Mouse (Mus musculus): ENCODE measurements at regions not wholly inside any gene's neighbourhood (a gene's known extent, or its start where the extent isn't known, plus 50 kb on each side); places are given as distances from the start of the nearest gene placed in this dataset.

DNA sequence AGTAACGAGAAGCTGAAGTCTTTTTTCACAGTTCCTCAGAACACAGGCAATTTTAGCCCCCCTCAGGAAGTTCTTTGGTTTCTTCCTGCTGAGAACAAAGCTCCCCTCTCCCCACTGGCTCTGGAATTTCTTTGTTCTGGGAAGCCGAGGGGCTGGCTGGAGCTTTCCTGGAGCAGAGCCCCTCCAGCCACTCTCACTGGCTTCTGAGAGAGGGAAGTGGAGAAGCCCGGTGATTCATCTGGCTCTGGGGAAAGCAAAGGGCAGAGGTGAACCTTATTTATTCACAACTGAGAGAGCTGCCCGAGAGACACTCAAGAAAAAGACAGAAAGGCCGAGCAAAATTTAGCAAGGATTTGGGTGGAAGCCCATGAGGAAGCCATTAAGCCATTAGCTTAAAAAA, 63.9 kb downstream of the Ddx3x start:
- no peak for DNase-seq (ENCODE audit: extremely low read depth, low read depth, low spot score)

DNA sequence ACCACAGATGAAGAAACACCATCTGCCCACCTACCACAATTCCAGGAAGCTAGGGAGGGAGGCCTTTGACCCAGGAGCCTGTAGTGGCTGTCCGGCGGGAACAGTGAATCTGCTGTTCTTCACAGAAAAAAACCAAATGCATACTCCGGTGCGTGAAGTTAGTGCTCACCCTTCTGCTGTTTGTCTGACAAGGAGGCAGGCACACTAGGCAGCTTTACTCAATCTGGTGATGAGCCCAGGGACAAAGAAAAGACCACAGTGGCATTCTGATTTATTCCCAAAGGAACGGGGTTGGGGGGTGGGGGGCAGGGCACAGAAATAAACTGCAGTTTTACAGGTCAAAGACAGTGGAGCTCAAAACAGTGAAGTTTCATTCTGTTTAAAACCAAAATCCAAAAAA, 64.4 kb downstream of the Ddx3x start:
- no peak for DNase-seq (ENCODE audit: extremely low read depth, low read depth, low spot score)

DNA sequence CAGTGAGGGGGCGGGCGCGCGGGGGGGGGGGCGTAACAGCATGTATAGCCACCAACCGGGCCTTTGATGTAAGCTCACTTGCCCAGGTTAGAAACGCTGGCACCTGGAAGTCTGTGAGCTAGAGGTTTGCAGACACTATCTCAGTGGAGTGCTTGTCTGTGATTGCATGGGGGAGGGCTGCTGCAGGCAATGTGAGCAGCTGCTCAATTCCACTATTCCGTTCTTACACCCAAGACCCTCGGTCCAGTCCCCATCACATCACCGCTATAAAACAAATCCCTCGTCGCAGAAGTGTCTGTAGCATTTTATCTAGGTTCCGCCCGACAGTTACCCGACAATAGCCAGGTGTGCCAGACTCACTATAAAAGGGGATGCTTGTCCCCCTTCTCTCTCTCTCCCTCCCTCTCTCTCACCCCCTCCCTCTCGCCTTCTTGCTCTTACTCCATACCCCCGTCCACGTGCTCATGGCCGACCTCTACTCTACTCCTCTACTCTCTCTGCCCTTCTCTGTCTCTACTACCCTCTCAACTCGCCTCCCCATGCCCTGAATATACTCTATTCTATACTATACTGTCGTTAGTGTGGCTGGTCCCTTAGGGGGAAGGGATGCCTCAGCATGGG, 65.4 kb downstream of the Ddx3x start:
- no peak for DNase-seq (ENCODE audit: extremely low read depth, low read depth, low spot score)

DNA sequence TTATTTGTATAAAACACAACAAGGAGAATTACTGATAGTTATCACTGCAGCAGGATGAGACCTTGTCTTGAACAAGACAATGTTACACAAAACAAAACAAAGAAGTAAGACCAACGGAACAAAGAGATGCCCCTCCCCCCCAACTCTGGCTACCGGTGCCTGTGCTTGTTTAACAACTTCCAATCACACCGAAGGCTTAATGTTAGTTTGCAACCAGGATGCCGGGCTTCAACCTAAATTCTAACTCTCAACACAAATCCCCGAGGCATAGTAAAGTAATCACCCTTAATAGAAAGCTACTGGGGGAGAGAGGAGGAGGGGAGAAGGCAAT, 65.9 kb downstream of the Ddx3x start:
- no peak for DNase-seq (ENCODE audit: extremely low read depth, low read depth, low spot score)

DNA sequence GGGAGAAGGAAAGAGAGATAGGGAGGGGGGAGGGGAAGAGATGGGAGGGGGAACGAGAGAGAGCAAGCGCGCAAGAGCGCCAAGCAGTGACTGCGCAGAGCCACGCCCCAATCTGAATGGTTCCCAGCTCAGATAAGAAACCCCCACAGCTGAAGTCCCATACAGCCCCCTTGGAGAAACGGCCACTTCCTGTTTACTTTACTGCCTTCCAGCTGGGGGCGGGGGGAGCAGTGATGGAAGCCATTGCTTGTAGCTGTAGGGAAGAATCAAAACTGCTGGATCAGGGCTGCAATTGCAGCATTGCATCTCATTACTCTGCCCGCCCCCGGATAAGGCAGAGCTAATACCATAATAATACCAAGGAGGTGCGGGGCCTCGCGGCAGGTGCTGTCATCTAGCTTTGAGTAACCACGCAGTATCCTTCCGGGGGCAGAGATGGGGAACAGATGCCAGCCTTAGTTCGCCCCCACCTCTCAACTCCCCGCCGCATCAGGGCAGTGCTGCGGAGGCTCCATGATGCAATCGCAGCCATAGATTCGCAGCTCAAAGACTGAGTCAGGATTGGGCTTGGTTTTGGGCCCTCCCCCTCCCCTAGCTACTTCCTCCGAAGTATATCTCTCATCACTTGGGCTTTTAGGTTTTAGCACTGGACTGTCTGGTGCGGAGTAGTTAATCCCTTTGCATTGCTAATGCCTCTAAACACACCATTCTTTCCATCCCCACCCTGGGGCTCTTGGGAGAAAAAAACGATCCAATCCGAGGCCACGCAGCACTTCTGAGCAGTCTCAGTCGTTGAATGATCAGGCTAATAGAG, 66.5 kb downstream of the Ddx3x start:
- no peak for DNase-seq (ENCODE audit: extremely low read depth, low read depth, low spot score)

DNA sequence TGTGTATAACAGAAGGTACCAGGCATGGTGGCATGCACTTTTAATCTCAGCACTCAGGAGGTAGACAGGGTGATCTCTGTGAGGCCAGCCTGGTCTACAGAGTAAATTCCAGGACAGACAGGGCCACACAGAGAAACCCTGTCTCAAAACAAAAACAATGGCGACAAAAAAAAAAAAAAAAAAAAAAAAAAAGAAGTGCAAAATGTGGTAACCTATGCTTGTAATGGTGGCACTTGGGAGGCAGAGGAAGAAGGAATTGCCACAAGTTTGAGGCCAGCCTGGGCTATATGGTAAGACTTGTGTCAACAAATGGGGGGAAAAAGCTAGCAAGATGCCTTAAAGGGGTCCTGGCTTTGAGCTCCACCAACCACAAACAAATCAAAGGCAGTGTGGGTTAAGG, 67.6 kb downstream of the Ddx3x start:
- no peak for DNase-seq (ENCODE audit: extremely low read depth, low read depth, low spot score)

DNA sequence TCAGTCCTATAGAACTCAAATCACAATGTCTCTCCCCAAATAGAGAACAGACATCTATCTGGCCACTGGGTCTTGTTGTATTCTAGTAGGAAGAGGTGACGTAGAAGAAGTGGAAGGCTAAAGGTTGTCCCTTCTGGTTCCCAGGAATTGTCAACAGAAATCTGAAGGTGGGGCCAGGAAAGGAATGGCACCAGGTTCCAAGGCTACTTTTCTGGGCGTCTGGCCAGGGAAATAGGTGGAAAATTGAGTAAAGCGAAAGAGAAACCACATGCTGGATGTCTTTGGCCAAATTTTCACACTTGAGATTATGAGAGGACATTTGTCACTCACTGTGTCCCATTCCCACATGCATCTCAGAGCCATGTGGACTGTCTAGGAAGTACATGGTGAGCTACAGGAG, 69.7 kb downstream of the Ddx3x start:
- DNase-seq (ENCODE audit: extremely low read depth, low read depth, low spot score) = no peak

DNA sequence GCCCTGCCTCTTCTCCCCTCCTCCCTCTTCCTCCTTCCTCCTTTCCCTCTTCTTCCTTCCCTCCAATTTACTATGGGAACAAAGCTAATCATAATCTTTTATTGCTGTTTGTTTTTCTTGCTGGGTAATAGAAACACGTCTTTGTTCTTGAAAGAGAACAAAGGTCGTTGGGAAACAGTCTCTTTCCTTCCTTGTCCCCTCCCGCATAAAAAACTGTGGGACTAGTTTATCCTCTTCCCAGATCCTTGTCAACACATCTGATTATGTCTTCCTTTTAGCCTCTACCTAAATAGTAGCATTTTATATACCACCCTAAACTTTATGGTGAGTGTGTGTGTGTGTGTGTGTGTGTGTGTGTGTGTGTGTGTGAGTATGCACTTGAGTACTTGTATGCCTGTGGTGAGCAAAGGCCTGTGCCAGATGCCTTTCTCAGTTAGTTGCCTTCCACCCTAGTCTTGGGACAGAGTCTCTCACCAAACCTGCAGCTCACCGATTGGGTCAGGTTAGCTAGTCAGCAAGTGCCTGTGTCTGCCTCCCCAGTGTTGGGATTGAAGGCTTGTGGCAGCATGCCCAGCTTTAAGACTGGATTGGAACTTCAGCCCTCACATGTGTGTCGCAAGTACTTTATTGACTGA, 76.5 kb downstream of the Ddx3x start:
- no peak for DNase-seq (ENCODE audit: extremely low read depth, low read depth, low spot score)

DNA sequence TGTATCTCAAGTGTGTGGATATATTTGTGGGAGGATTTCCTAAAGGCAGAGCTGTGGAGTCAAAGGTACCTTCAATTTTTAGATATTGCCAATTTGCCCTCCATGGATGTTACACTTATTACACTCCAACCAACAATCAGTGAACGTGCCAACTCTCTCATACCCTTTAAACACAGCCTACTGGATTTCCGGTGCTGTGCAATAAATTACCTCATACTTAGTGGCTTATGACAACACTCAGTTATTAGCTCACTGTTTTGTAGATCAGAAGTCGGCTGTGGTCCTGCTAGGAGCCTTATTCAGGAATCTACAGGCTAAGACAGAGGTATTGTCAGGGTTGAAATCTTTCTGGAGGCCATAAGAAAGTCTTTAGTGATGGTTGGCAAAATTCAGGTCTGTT, 77.2 kb downstream of the Ddx3x start:
- DNase-seq (ENCODE audit: extremely low read depth, low read depth, low spot score) = no peak

DNA sequence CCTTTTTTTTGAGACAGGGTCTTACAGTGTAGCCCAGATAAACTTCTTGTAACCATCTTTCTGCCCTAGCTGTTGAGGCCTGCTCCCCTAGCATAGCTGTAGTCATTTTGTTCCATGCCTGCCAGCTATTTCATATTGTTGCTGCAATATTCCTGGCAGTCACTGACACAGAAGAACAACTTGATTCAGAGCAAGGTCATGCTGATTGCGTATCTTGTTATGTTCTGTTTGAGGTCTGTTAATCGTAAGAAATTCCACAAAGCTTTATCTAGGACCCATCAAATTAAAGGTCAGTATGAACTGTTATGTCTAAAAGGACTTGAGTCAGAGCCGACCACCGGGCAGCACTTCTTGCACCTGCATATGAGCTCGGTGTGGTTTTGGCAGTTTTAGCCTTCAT, 79.7 kb downstream of the Ddx3x start:
- DNase-seq (ENCODE audit: extremely low read depth, low read depth, low spot score) = no peak

DNA sequence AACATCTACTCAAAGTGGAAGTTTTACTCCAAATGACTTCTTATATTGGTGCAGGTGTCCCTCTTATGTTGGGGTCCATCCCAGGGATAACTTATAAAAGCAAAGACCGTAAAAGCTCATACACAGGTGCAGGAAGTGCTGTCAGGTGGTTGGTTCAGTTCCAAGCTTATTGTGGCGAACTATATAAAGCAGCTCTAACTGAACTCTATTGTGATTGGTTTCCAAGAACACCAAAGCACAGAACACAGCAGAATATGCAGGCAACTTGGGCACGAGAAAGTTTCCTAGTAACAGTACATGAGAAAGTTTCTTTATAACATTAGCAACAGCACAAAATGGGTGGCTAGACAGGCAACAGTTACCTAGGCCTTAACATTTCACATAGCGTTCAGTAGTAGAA, 89.5 kb downstream of the Ddx3x start:
- no peak for DNase-seq (ENCODE audit: extremely low read depth, low read depth, low spot score)

DNA sequence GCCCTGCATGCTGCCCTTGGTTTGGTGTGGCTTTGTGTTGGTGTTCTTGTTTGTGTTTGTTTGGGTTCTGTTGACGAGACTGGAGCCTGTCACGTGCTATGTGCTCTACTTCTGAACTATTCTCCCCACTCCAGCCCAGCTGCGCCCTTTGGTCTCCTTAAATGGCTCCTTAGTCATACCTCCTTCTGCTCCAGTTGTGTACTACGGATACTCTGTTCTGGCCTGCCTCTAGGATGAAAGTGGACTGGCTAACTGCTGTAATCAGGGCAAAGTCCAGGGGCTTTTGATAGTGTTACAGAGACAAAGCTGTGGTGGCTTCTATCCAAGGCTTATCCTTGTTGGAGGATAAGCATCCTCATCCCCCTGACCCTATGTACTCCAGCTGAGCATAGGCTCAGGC, 92.0 kb downstream of the Ddx3x start:
- DNase-seq (ENCODE audit: extremely low read depth, low read depth, low spot score) = no peak

DNA sequence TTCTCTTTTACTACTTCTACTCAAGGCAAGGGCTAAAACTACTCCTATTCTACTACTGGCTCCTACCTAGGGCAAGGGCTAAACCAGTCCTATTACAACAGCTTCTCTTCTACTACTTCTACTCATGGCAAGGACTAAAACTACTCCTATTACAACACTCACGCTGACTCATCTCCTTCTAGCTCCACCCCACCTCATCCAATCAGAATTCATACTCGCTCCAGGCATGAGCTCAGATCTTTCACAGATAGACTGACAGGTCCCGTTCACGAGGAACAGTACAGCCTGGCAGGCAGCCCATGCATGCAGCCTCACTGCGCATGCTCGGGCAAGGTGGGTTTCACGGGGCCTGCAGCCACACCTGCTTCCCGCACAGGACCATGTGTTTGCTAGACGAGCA, 79.6 kb upstream of the Nyx start:
- DNase-seq (ENCODE audit: extremely low read depth, low read depth, low spot score) = peak; percentile 50

DNA sequence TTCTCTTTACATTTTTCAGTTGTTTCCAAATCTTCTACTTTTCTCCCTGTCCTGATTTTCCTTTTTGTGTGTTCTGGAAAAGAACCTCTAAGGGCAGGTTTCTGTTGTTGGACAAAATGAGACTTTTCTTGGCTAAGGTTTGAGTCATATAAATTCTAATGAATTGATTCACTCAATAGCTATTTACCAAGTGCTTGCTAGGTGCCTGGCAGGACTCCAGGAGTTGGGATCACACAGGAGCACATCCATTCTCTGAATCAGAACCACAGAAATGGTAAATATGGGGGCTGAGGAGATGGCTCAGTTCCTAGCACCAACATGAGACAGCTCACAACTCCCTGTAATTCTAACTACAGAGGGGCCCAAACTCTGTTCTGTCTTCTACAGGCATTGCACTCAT, 67.4 kb upstream of the Nyx start:
- no peak for DNase-seq (ENCODE audit: extremely low read depth, low read depth, low spot score)

DNA sequence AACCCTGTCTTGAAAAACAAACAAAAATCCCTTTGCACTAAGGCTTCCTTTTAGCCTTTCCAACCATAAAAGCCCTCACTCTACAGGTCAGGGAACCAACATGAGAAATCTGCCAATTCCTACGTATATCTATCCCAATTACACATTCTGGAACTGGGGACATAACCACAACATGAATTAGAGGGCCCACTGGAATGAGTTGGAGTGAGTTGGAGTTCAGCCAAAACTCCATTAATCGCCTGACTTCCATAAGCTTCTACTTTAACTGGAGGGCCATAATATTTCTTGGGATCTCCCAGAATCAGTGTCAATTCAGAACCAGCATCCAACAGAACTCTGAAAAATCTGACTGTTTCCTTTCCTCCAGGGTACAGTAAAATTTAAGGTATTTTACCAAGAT, 53.2 kb upstream of the Nyx start:
- no peak for DNase-seq (ENCODE audit: extremely low read depth, low read depth, low spot score)

DNA sequence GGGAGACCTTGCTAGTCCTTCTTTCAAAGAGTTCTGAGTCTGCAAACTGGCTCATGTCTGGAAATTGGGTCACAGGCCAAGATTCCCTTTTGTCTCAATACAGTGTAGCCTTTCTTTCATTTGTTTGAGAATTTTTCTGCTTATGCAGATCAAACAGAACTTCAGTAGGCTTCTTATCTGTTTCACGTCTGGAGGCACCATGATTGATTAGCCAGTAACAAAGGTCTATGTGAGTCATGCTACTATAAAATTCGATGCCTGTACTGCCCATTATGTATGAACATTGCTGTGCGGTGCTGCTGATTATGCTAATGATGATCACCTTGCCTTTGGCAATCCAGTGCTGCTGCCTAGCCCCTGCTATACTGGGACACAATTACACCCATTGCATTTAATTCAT, 52.8 kb upstream of the Nyx start:
- DNase-seq (ENCODE audit: extremely low read depth, low read depth, low spot score) = no peak

Measured in fat pad, adult 2 months (tissue).